Mouse (Mus musculus) limb, embryonic 13.5 days (tissue): ENCODE data around the gene Cxcl14. TPM values are rescaled to one million over a fixed set of nuclear protein-coding genes. Genes with fewer than 3 reads are reported as not detected.

Experiments used
- ATAC-seq: fragments of 200-750 bp; cut with Nextera tagmentation; 2 replicates; pipeline ENCODE4 v1.8.0; 2017; ENCODE audit warnings: low read depth, moderate number of reproducible peaks, moderate TSS enrichment; ENCODE audit not compliant: low FRiP score
- H3K27ac ChIP-seq: fragments of 300-500 bp; sonication (generic); 2 replicates; pipeline ENCODE4 v1.5.1; 2015; ENCODE audit warnings: inconsistent platforms, mild to moderate bottlenecking, moderate library complexity
- H3K27me3 ChIP-seq: fragments of 300-500 bp; sonication (generic); 2 replicates; pipeline ENCODE4 v1.6.1; 2015; ENCODE audit warnings: mild to moderate bottlenecking, inconsistent platforms
- H3K36me3 ChIP-seq: fragments of 300-500 bp; sonication (generic); 2 replicates; pipeline ENCODE4 v1.6.1; 2015; ENCODE audit warnings: inconsistent platforms, mild to moderate bottlenecking, moderate library complexity
- H3K4me1 ChIP-seq: fragments of 300-500 bp; sonication (generic); 2 replicates; pipeline ENCODE4 v1.6.1; 2015; ENCODE audit warnings: inconsistent platforms
- H3K4me2 ChIP-seq: fragments of 300-500 bp; sonication (generic); replicated peaks from 2 replicates; pipeline ENCODE4 v1.6.1; 2015; ENCODE audit warnings: inconsistent platforms, mild to moderate bottlenecking, moderate library complexity
- H3K4me3 ChIP-seq: fragments of 300-500 bp; sonication (generic); 2 replicates; pipeline ENCODE4 v1.5.1; 2015; ENCODE audit warnings: moderate library complexity, mild to moderate bottlenecking, inconsistent platforms
- H3K9ac ChIP-seq: fragments of 300-500 bp; sonication (generic); 2 replicates; pipeline ENCODE4 v1.6.1; 2015; ENCODE audit warnings: mild to moderate bottlenecking, inconsistent platforms
- H3K9me3 ChIP-seq: fragments of 300-500 bp; sonication (generic); 2 replicates; pipeline ENCODE4 v1.6.1; 2016; ENCODE audit warnings: inconsistent platforms
- WGBS: fragments of 180-500 bp; shearing (Covaris S2); methylation state at CpG from one replicate; pipeline ENCODE4 v1.1.7; 2015; 5-methylcytosine and 5-hydroxymethylcytosine counted together
- polyA plus RNA-seq: library from polyadenylated mRNA; unstranded; fragments of >200 nt; fragmentation: Nextera tagmentation; extraction: Ambion mirVana; gene quantifications from 2 replicates; pipeline ENCODE4 v1.2.1, GENCODE M21; 2015

Gene Cxcl14
- polyA plus RNA-seq, 1 experiment from 2014 or later = 573 TPM

GRCm38 (mm10) chr13:56259021-56259925 lies 37.1 kb downstream of the Cxcl14 start:
- Histone ChIP-seq H3K36me3 (no peaks in the 10 kb centered on the region), H3K9ac (no peak overlapping the region), H3K4me2 (peak overlapping the region; percentile 59), H3K4me3 (peak overlapping the region; percentile 35), H3K9me3 (no peaks in the 10 kb centered on the region), H3K27ac (no peak overlapping the region), H3K27me3 (peaks cover 99% of the 10 kb centered on the region), H3K4me1 (peaks cover 13% of the 10 kb centered on the region)
- under 1% methylated on average over 53 of the region's 55 CpGs for WGBS
- ATAC-seq = no peak

- no peak for ATAC-seq
- H3K4me3 ChIP-seq = peak overlapping the region; percentile 35
- H3K27ac ChIP-seq = no peak overlapping the region
- peaks cover 100% of the 10 kb centered on the region for H3K27me3 ChIP-seq
- peak overlapping the region; percentile 59 for H3K4me2 ChIP-seq
- WGBS = under 1% methylated on average over 52 of the region's 52 CpGs
- no peaks in the 10 kb centered on the region for H3K9me3 ChIP-seq
- no peaks in the 10 kb centered on the region for H3K36me3 ChIP-seq
- H3K9ac ChIP-seq = no peak overlapping the region
- H3K4me1 ChIP-seq = peaks cover 13% of the 10 kb centered on the region
Observed at GRCm38 (mm10) chr13:56258196-56259020, 37.9 kb downstream of the Cxcl14 start.

DNA sequence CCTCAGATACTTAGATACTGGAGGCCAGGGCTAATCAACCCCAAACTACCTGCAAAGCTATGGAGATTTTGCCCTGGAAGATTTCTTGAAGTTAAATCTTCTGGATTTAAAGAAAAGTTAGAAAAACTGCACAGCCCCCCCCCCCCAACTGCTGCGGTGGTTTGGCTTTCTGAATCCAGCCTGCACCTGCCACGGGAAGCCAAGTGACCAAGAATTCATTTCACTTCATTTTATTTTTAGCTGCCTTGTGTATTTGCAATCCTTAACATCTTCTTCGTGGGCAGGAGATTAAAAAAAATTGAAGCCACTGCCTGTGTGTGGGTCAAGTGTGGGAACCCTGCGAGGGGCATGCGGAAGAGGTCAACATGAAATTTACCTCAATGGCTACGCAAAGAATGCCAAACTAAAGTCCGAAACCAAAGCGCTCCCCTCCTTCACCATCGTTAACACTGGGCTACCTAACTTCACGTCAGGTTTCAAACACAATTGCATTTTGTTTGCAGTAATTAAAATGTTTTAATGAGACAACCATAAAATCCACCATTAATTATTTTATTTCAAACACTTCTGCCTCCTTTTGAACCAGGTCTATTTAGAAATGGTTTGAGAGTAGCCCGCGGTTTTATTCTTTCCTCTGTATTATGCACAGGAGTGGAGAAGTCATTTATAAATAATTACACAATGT lies 38.7 kb downstream of the Cxcl14 start:
- no peak overlapping the region for H3K4me2 ChIP-seq
- 6% methylated on average over 12 of the region's 12 CpGs for WGBS
- peaks cover 15% of the 10 kb centered on the region for H3K4me1 ChIP-seq
- H3K9ac ChIP-seq = no peak overlapping the region
- H3K27ac ChIP-seq = no peak overlapping the region
- H3K36me3 ChIP-seq = no peaks in the 10 kb centered on the region
- no peak overlapping the region for H3K4me3 ChIP-seq
- H3K9me3 ChIP-seq = no peaks in the 10 kb centered on the region
- peaks cover 100% of the 10 kb centered on the region for H3K27me3 ChIP-seq
- ATAC-seq = no peak

DNA sequence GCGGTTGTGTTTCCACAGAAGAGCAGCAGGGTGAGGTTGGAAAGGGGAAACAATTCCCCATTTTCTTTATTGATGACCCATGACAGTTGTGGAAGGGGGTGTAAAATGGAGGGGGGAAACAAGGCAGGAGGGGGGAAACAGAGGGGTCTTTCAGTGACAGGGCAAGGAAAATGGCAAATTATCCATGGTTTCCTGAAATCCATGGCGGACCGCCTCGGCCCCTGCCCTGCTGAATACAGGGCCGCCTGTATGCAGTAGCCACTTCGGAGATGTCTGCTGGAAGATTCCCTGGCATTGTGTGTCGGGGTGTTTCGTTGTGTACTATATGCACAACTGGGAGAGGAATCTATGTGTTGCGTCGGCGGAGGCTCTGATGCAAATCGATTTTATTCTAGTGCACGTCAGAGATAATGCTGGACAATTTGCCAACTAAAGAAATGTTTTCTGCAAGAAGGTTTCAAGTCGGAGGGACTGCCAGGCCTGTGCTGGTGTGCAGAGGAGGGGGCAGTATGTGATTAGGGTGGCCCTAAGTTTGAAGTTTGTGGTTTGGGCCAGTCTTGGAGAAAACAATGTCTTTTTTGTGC lies 39.5 kb downstream of the Cxcl14 start:
- Histone ChIP-seq H3K27me3 (peaks cover 100% of the 10 kb centered on the region), H3K4me2 (no peak overlapping the region), H3K27ac (no peak overlapping the region), H3K4me3 (no peak overlapping the region), H3K4me1 (peaks cover 23% of the 10 kb centered on the region), H3K9me3 (no peaks in the 10 kb centered on the region), H3K36me3 (no peaks in the 10 kb centered on the region), H3K9ac (no peak overlapping the region)
- WGBS = 9% methylated on average over 14 of the region's 14 CpGs
- no peak for ATAC-seq

GRCm38 (mm10) chr13:56253379-56253778 lies 43.0 kb downstream of the Cxcl14 start:
- Histone ChIP-seq H3K9ac (no peak overlapping the region), H3K4me3 (no peak overlapping the region), H3K9me3 (no peaks in the 10 kb centered on the region), H3K27ac (no peak overlapping the region), H3K4me2 (no peak overlapping the region), H3K27me3 (peaks cover 100% of the 10 kb centered on the region), H3K4me1 (peaks cover 19% of the 10 kb centered on the region), H3K36me3 (no peaks in the 10 kb centered on the region)
- no peak for ATAC-seq
- WGBS = 18% methylated on average over 3 of the region's 3 CpGs

DNA sequence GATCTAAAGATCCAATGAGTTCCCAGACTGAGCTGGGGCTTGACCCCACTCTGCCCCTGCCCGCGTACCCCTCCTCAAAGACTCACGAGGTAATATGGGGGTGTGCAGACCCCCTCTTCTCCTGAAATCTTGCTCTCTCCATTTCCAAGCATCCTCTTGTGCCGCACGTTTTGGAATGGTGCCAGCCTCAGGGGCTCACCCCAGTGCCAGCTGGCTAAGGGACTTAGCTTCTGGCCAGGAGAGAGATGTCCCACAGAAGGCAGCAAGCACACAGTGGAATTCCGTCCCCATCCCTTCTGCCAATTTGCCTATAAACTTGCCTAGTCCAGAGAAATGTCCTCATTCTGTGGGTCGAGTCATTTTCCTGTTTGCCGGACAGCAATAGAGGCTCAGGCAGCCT lies 43.6 kb downstream of the Cxcl14 start:
- H3K27me3 ChIP-seq = peaks cover 100% of the 10 kb centered on the region
- H3K9me3 ChIP-seq = no peaks in the 10 kb centered on the region
- peak overlapping the region; percentile 43 for H3K4me3 ChIP-seq
- no peak overlapping the region for H3K27ac ChIP-seq
- 9% methylated on average over 8 of the region's 8 CpGs for WGBS
- H3K9ac ChIP-seq = no peak overlapping the region
- H3K4me2 ChIP-seq = peak overlapping the region; percentile 72
- H3K4me1 ChIP-seq = peaks cover 17% of the 10 kb centered on the region
- H3K36me3 ChIP-seq = no peaks in the 10 kb centered on the region
- ATAC-seq = no peak

- Histone ChIP-seq H3K4me1 (peaks cover 17% of the 10 kb centered on the region), H3K9me3 (no peaks in the 10 kb centered on the region), H3K9ac (no peak within 1 kb of the TSS; the same call in none of the 2 replicates), H3K4me2 (peak within 1 kb of the TSS; percentile 72), H3K27ac (no peak within 1 kb of the TSS), H3K36me3 (no peaks in the 10 kb centered on the region), H3K27me3 (peaks cover 100% of the 10 kb centered on the region), H3K4me3 (peak within 1 kb of the TSS; percentile 43)
- peak; percentile 37; the same call in 1 of the 2 replicates for ATAC-seq
- 1% methylated on average over 60 of the region's 65 CpGs for WGBS
Observed at GRCm38 (mm10) chr13:56251924-56252619, 44.3 kb downstream of the Cxcl14 start, which contains the start of gene Neurog1. Gene Neurog1, minus strand, starts transcription at chr13:56252163.

- no peak overlapping the region for H3K27ac ChIP-seq
- no peak for ATAC-seq
- no peak overlapping the region for H3K9ac ChIP-seq
- no peaks in the 10 kb centered on the region for H3K9me3 ChIP-seq
- under 1% methylated on average over 59 of the region's 59 CpGs for WGBS
- peak overlapping the region; percentile 72 for H3K4me2 ChIP-seq
- H3K4me3 ChIP-seq = peak overlapping the region; percentile 43
- H3K4me1 ChIP-seq = peaks cover 17% of the 10 kb centered on the region
- H3K27me3 ChIP-seq = peaks cover 100% of the 10 kb centered on the region
- H3K36me3 ChIP-seq = no peaks in the 10 kb centered on the region
Observed at GRCm38 (mm10) chr13:56251176-56251923, 45.0 kb downstream of the Cxcl14 start.

DNA sequence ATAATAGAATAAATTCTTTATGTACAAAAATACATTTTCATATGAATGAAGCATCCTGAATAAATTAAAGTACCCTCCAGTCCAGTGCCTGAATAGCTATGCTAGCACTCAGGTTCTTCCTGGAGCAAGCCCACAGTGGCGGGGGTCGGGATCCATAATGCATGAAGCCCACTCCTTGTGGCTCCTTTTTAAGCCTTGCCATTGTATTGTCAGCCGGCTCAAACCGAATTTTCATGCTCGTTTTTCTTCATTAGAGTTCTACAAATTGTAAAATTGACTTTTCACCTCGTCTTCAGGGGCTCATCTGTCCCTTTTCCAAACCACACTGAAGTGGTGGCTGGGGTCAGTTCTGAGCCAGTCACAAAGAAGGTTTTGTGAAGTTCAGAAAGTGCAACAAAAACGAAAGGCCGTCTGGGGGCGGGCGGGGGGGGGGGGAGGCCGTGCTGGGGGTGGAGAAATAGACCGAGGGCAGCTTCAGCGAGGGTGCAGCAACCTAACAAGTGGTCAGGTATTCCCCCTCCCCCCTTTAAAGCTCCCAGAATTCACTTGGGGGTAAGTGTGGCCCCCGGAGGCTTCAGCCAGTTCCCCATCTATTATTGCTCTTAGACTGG lies 45.7 kb downstream of the Cxcl14 start:
- H3K36me3 ChIP-seq = no peaks in the 10 kb centered on the region
- peaks cover 17% of the 10 kb centered on the region for H3K4me1 ChIP-seq
- no peaks in the 10 kb centered on the region for H3K9me3 ChIP-seq
- H3K27me3 ChIP-seq = peaks cover 100% of the 10 kb centered on the region
- no peak overlapping the region for H3K27ac ChIP-seq
- 2% methylated on average over 14 of the region's 14 CpGs for WGBS
- H3K4me3 ChIP-seq = no peak overlapping the region
- H3K4me2 ChIP-seq = no peak overlapping the region
- no peak for ATAC-seq
- no peak overlapping the region for H3K9ac ChIP-seq

GRCm38 (mm10) chr13:56249593-56250341 lies 46.6 kb downstream of the Cxcl14 start:
- ATAC-seq = no peak
- no peaks in the 10 kb centered on the region for H3K9me3 ChIP-seq

More at GRCm38 (mm10) chr13:56249593-56250341, 46.6 kb downstream of the Cxcl14 start:
- Histone ChIP-seq H3K4me3 (no peak overlapping the region), H3K27ac (no peak overlapping the region), H3K27me3 (peaks cover 92% of the 10 kb centered on the region), H3K4me1 (peaks cover 17% of the 10 kb centered on the region), H3K36me3 (no peaks in the 10 kb centered on the region), H3K9ac (no peak overlapping the region), H3K4me2 (no peak overlapping the region)
- 2% methylated on average over 13 of the region's 13 CpGs for WGBS
